Mouse (Mus musculus): ENCODE results near the gene Treml1.

GRCm38 (mm10) chr17:48341947-48342346 is 17.8 kb upstream of the Treml1 start:
- no peak for TF ChIP-seq CTCF (IDR thresholded peaks at IDR 0.05; ENCODE audit: borderline replicate concordance, control insufficient read depth, extremely low read depth, insufficient read depth, low read length, poor library complexity)
- no peak for TF ChIP-seq POLR2A (IDR thresholded peaks at IDR 0.05; ENCODE audit: control insufficient read depth, extremely low read depth, insufficient read depth, low read length, poor library complexity)
